Mouse (Mus musculus): ENCODE results near the gene Pabpc1l. TPM values are rescaled to one million over a fixed set of nuclear protein-coding genes. Genes with fewer than 3 reads are reported as not detected.

The Pabpc1l gene
- polyA plus RNA-seq, 1 experiment from 2014 or later, result 0.85 TPM

DNA sequence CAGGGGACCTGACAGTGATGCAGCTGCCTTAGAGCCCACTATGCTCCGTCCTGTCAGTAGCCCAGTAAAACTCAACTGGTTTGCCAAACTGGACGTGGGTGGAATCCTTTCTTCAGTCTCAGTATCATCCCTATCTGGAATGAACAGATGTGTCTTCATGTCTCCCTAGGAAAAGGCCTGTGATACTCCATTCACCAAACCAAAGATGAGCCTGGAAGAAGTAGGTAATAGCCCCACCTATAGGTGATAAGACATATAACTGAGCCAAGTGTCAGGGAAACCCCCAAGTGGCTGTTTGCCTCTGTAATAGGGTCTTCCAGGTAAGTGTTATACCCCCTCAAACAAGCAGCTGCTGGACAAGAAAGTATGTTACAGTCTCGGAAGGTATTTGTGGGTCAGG, 6.3 kb upstream of the Pabpc1l start:
- Histone ChIP-seq H3K9me3 (ENCODE audit: control insufficient read depth, low read length) (no peaks in the 10 kb centered on the region), H3K27ac (replicated peaks) (no peak overlapping the region), H3K9ac (ENCODE audit: low read length) (no peak overlapping the region), H3K36me3 (ENCODE audit: control insufficient read depth, insufficient read depth, low read length) (peaks cover 17% of the 10 kb centered on the region), H3K27me3 (ENCODE audit: control insufficient read depth, insufficient read depth, low read length) (no peaks in the 10 kb centered on the region), H3K4me1 (replicated peaks; ENCODE audit: control insufficient read depth, insufficient read depth) (no peaks in the 10 kb centered on the region), H3K4me3 (ENCODE audit: low read depth, low read length) (no peak overlapping the region), H3K4me2 (replicated peaks; ENCODE audit: low read depth) (no peak overlapping the region)
- no peak for ATAC-seq (ENCODE audit: low FRiP score, low TSS enrichment)
- DNase-seq (ENCODE audit: low spot score), result no peak
- TF ChIP-seq CTCF (IDR thresholded peaks at IDR 0.05; ENCODE audit: low read depth) (peak; percentile 57), EP300 (optimal IDR thresholded peaks at IDR 0.05) (no peak)
- WGBS, result 94% methylated on average over 3 of the region's 3 CpGs

DNA sequence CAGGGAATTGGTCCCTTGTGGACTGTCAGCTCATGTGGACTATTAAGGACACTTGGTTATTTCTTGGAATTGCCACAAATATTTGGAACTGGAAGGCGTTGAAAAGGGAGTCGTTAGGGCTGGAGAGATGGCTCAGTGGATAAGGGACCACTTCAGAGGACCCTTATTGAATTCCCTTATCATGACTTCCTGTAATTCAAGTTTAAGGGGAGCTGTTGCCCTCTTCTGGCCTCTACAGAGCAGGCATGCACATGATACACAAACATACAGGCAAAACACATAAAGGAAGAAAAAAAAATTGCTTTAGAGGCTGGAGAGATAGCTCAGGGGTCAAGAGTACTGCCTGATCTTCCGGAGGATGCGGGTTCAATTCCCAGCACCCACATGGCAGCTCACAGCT, 5.3 kb upstream of the Pabpc1l start:
- DNase-seq (ENCODE audit: low spot score), result no peak
- TF ChIP-seq EP300 (optimal IDR thresholded peaks at IDR 0.05), result no peak
- TF ChIP-seq CTCF (IDR thresholded peaks at IDR 0.05; ENCODE audit: low read depth), result 0 out of 2 replicates have a peak, but pooled peaks have one; percentile 23
- Histone ChIP-seq H3K4me2 (replicated peaks; ENCODE audit: low read depth) (no peak overlapping the region), H3K9ac (ENCODE audit: low read length) (no peak overlapping the region), H3K36me3 (ENCODE audit: control insufficient read depth, insufficient read depth, low read length) (peaks cover 12% of the 10 kb centered on the region), H3K9me3 (ENCODE audit: control insufficient read depth, low read length) (no peaks in the 10 kb centered on the region), H3K4me3 (ENCODE audit: low read depth, low read length) (no peak overlapping the region), H3K27ac (replicated peaks) (no peak overlapping the region), H3K4me1 (replicated peaks; ENCODE audit: control insufficient read depth, insufficient read depth) (no peaks in the 10 kb centered on the region), H3K27me3 (ENCODE audit: control insufficient read depth, insufficient read depth, low read length) (no peaks in the 10 kb centered on the region)
- ATAC-seq (ENCODE audit: low FRiP score, low TSS enrichment), result no peak
- WGBS, result 77% methylated on average over 4 of the region's 4 CpGs

DNA sequence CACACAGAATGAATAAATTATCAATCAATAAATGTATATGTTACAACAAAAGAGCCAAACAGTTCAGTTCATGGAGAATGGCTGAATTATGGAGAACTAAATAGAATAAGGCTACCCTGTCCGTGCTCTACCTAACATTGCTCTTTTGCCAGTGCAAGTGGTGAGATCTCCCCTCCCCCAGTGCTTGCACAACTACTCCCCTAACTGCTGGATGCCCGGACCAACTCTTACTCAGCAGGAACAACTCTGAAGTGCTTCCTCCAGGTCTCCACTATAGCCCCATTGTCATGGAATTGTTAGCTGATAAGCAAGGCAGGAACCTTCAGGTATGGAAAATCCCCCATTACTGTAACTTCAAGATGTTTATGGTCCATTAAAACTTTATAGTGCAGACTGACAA, 3.1 kb upstream of the Pabpc1l start:
- Histone ChIP-seq H3K36me3 (ENCODE audit: control insufficient read depth, insufficient read depth, low read length) (0 out of 2 replicates have a peak, but pooled peaks cover 2% of the 10 kb centered on the region), H3K4me1 (replicated peaks; ENCODE audit: control insufficient read depth, insufficient read depth) (no peaks in the 10 kb centered on the region), H3K4me2 (replicated peaks; ENCODE audit: low read depth) (no peak overlapping the region), H3K27me3 (ENCODE audit: control insufficient read depth, insufficient read depth, low read length) (no peaks in the 10 kb centered on the region), H3K9me3 (ENCODE audit: control insufficient read depth, low read length) (no peaks in the 10 kb centered on the region), H3K4me3 (ENCODE audit: low read depth, low read length) (no peak overlapping the region), H3K9ac (ENCODE audit: low read length) (no peak overlapping the region), H3K27ac (replicated peaks) (no peak overlapping the region)
- TF ChIP-seq EP300 (optimal IDR thresholded peaks at IDR 0.05), result no peak
- TF ChIP-seq CTCF (IDR thresholded peaks at IDR 0.05; ENCODE audit: low read depth), result no peak
- no peak for ATAC-seq (ENCODE audit: low FRiP score, low TSS enrichment)
- WGBS, result 42% methylated on average over 2 of the region's 2 CpGs
- DNase-seq (ENCODE audit: low spot score), result no peak

DNA sequence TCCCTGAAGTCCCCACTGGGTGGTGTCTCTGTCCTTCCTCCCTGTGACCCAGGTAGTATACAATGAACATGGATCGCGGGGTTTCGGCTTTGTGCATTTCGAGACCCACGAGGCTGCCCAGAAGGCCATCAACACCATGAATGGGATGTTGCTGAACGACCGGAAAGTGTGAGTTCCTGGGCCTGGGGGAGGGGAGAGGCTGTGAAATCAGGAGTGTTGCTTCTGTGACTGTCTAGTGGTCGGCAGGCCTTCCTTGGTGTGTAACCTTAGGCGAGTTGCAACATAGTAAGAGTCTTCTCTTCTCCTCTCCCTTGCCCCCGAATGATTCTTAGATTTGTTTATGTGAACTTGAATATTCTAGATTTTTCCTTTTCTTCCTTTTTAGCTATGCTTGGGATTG, 5.9 kb downstream of the Pabpc1l start:
- Histone ChIP-seq H3K4me2 (replicated peaks; ENCODE audit: low read depth) (no peak overlapping the region), H3K27me3 (ENCODE audit: control insufficient read depth, insufficient read depth, low read length) (no peaks in the 10 kb centered on the region), H3K4me3 (ENCODE audit: low read depth, low read length) (no peak overlapping the region), H3K9ac (ENCODE audit: low read length) (no peak overlapping the region), H3K4me1 (replicated peaks; ENCODE audit: control insufficient read depth, insufficient read depth) (no peaks in the 10 kb centered on the region), H3K36me3 (ENCODE audit: control insufficient read depth, insufficient read depth, low read length) (no peaks in the 10 kb centered on the region), H3K27ac (replicated peaks) (no peak overlapping the region), H3K9me3 (ENCODE audit: control insufficient read depth, low read length) (no peaks in the 10 kb centered on the region)
- ATAC-seq (ENCODE audit: low FRiP score, low TSS enrichment) (no peak), DNase-seq (ENCODE audit: low spot score) (no peak)
- TF ChIP-seq CTCF (IDR thresholded peaks at IDR 0.05; ENCODE audit: low read depth), result no peak
- no peak for TF ChIP-seq EP300 (optimal IDR thresholded peaks at IDR 0.05)
- WGBS, result 76% methylated on average over 10 of the region's 10 CpGs

DNA sequence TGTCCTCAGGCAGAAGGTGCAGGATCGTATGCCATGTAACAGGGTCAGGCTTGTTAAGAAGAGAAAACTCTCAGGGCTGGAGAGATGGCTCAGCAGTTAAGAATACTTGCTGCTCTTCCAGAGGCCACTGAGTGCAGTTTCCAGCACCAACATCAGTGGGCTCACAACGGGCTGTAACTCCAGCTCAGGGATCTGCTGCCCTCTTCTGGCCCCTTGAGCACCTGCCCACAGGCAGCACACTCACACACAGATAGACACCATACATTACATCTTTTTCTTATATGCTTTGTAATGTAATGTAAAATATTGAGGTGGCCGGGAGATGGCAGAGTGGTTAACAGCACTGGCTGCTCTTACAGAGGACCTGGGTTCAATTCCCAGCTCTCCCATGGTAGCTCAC, 7.7 kb downstream of the Pabpc1l start:
- Histone ChIP-seq H3K27me3 (ENCODE audit: control insufficient read depth, insufficient read depth, low read length) (no peaks in the 10 kb centered on the region), H3K4me1 (replicated peaks; ENCODE audit: control insufficient read depth, insufficient read depth) (no peaks in the 10 kb centered on the region), H3K27ac (replicated peaks) (no peak overlapping the region), H3K4me3 (ENCODE audit: low read depth, low read length) (no peak overlapping the region), H3K4me2 (replicated peaks; ENCODE audit: low read depth) (no peak overlapping the region), H3K9ac (ENCODE audit: low read length) (no peak overlapping the region), H3K9me3 (ENCODE audit: control insufficient read depth, low read length) (no peaks in the 10 kb centered on the region), H3K36me3 (ENCODE audit: control insufficient read depth, insufficient read depth, low read length) (no peaks in the 10 kb centered on the region)
- WGBS, result 90% methylated on average over 3 of the region's 3 CpGs
- DNase-seq (ENCODE audit: low spot score) (no peak), ATAC-seq (ENCODE audit: low FRiP score, low TSS enrichment) (no peak)
- TF ChIP-seq EP300 (optimal IDR thresholded peaks at IDR 0.05), result no peak
- peak; percentile 22; the same call in 1 of the 2 replicates for TF ChIP-seq CTCF (IDR thresholded peaks at IDR 0.05; ENCODE audit: low read depth)

DNA sequence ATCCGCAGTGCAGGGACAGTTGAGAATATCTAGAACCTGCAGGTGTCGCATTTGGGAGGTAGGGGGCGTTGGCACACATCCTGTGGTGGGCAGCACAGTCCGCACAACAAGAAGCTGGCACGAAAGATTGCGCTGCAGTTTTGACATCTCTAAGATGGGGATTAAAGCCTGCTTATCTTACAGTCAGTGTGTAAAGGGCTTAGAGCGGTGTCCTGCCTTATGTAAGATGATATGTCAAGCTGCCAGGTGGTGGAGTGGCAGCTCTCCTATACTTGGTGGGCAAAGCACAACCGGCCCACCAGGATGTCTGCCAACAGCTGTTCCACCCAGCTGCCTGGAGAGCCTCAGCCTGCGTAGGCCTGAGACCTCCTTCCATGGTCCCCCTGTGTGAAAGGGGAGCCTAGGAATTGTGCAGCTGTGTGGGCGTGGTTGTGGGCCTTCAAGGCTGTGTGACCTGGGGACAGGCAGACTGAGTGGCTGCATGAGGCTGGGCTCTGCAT, 11.3 kb downstream of the Pabpc1l start:
- H3K36me3 ChIP-seq (ENCODE audit: control insufficient read depth, insufficient read depth, low read length), result no peaks in the 10 kb centered on the region
- ATAC-seq (ENCODE audit: low FRiP score, low TSS enrichment) (no peak), DNase-seq (ENCODE audit: low spot score) (no peak)
- WGBS, result 46% methylated on average over 10 of the region's 10 CpGs
- no peak overlapping the region for H3K9ac ChIP-seq (ENCODE audit: low read length)
- H3K4me2 ChIP-seq (replicated peaks; ENCODE audit: low read depth), result no peak overlapping the region
- H3K4me1 ChIP-seq (replicated peaks; ENCODE audit: control insufficient read depth, insufficient read depth), result no peaks in the 10 kb centered on the region
- no peak overlapping the region for H3K4me3 ChIP-seq (ENCODE audit: low read depth, low read length)
- TF ChIP-seq CTCF (IDR thresholded peaks at IDR 0.05; ENCODE audit: low read depth), result no peak
- no peak for TF ChIP-seq EP300 (optimal IDR thresholded peaks at IDR 0.05)
- no peaks in the 10 kb centered on the region for H3K27me3 ChIP-seq (ENCODE audit: control insufficient read depth, insufficient read depth, low read length)
- no peak overlapping the region for H3K27ac ChIP-seq (replicated peaks)
- no peaks in the 10 kb centered on the region for H3K9me3 ChIP-seq (ENCODE audit: control insufficient read depth, low read length)

Measured in stomach, postnatal 0 days (tissue).